Mouse (Mus musculus) cerebellum, postnatal 25 days (tissue): ENCODE data around the gene Lrrc38.
"Not testable (repeated sequence)": the region's sequence is repeated elsewhere in the genome, so short reads cannot be mapped to it uniquely, and the experiment has no call there.

Experiments used
- DNase-seq, 2 experiments: peaks; one replicate each; pipeline ENCODE4 v3.0.0; 2021; ENCODE audit warnings: mixed read lengths in 2 of 2

Gene Lrrc38

DNA sequence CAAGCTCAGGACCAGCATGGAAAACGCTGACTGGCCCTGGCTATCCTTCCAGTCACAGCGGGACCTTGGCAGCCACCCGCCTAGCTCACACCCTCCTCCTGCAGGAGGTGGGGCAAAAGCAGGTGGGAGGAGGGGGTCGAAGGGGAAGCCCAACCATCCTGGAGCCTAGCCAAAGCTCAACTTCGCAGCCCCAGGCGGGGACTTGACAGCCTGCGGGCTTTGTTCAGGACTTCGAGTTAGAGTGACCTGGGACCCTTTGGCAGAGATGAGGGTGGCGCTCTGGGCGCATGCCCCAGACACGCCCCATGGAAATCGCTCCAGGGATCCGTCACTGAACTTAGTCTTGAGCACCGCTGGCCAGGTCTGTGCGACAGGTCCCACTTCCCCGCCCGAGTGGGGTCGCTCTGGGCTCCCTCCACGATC lies at the start of gene Lrrc38:
Lrrc38 (plus strand) TSS at position 274 of the 423 bp plus-strand sequence.
- peak; percentile 84 to 89 for DNase-seq

DNA sequence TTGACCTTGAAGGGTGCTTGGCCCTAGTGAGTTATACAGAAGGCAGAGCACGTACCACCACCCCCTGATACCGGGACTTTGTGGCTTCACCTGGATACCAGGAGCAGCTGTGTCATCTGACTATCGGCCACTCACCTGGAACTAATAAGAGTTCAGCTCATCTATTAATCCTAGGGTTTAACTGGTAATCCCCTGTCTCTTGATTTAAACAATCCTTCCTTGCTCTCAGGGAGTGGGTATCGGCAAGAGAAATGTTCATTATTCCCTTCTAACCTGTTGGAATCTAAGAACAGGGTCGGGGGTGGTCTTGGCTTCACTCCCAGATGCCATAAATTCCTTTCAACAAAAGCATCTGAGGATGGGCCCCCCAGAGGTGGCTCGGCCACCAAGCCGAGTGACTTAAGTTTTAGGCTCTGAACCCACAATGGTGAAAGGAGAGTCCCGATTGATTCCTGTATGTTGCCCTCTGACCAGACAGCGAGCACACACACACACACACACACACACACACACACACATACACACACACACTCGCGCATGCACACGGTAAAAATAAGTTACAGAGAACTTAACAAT lies 49.4 kb upstream of the Lrrc38 start:
- DNase-seq: no peak

DNA sequence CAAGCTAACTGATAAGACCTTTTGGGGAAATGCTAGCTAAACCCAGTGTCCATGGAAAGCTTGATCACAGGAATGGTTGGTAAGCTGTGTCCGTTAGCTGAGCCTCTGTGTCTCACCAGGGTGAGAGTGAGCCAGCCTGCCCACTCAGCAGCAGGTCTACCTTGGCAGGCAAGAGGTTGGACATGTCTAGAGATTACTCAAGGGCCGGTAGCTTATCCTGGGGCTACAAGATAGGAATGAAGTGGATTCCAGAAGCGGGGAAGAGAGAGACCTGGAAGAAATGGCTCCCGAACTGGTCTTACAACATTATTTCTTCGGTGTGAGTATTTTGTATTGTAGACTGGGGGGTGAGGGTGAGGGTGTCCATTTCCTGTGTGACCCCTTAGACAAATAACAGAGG lies 48.5 kb upstream of the Lrrc38 start:
- DNase-seq: no peak

DNA sequence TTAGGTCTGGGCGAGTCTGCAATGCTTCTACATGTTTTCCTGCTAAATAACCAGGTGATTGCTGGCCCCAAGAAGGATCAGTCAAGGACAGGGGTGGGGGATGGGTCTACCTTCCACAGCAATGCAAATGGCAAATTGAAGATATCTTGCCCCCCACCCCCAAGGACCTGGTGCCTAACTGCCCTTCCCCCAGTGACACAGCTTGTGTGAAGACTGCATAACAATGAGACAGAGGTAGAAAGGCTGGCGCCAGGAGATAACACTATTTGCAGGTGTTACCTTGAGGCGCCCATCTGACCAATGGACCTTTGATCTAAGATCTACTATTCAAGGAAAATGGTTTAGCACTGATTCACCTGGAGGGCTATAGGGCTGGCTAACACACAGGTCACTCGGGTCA lies 47.7 kb upstream of the Lrrc38 start:
- DNase-seq: no peak

DNA sequence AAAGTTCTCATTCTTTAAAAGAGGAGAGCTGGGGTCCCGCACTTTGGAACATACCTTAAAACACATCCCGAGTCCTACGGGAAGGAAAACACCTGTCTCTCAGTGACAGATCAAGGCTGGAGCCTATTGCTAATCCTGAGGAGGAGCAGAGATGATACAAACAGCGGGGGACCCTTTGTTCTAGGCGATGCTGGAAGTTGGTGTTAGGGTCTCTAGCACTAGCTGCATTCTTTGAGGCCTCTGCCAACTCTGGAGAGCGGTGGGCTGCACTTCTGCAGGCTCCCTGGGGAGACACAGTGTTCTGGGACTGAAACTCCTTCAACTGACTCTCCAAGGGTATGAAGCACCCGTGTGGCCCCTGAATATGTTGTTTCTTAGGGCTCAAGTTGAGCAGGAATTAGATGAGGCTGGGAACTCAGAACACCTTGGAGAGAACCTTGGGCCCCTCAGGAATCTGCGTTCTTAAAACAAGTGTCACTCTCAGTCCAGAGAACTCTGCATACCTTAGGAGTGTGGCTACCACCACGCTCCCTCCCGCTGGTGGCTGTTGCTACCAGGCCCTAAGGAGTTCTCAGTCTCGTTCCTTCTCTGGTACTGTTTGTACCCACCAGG lies 47.2 kb upstream of the Lrrc38 start:
- no peak for DNase-seq

DNA sequence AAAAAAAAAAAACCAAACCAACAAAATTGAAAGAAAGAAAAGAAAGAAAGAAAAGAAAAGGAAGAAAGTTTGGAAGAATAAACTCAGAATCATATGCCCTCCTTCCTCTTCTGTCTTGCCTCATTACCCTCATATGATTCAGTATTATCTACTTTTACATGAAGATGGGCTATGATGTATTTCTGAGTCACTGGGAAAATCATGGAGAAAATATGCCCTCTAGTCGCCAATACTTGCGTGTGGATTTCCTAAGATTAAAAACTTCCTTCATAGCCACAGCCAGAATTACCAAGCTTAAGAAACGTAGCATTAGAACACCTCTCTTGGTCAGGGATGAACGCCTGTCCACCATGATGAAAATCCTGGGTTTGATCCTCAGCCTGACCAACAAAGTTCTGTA lies 44.5 kb upstream of the Lrrc38 start:
- no peak for DNase-seq

DNA sequence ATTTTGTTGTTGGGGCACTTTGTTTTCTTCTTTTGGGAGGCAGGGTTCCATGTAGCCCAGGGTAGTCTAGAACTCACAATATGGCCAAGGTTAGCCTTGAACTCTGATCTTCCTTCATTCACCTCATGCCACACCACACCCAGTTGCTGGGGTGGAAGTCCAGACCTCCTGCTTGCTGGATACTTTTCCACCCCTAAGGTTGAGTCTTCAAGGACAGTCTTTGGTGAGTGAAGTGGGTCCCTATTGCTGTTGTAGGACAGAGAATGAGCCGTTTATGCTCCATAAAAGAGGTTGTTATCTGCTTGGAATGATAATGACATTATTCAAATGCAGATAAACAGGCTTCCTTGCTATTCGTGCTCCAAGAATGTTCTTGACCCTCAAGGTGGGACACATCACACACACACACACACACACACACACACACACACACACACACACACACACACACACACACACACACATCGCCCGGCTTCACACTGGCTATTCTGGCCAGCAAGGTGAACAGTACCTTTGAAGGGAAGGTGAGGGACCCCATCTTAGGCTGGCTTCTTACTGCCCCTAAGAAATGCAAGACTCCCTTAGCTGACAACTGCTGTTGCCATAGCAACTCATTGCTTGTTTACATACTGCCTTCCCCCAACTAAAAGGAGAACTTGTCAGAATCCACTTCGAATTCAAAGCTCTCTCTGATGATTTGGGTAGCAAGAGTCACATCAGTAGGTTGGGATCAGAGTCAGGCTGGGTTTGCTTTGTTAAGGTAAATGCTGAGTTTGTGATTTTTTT lies 43.4 kb upstream of the Lrrc38 start:
- DNase-seq: no peak

DNA sequence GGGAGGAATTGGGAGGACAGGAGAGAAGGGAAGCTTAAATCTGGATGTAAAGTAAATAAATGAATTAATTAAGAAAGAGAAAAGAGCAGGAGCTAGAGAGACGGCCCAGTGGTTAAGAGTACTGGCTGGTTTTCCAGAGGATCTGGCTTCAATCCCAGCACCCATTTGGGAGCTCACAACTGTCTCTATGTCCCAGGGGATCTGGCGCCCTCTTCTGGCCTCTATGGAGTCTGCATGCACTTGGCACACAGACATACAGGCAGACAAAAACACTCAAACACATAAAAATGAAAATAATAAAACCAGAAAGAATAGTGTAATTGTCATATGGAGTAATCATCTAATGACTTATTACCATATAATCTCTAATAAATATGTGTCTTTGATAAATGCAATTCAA lies 38.2 kb upstream of the Lrrc38 start:
- DNase-seq: peak in 1 of 2 experiments; percentile 35

DNA sequence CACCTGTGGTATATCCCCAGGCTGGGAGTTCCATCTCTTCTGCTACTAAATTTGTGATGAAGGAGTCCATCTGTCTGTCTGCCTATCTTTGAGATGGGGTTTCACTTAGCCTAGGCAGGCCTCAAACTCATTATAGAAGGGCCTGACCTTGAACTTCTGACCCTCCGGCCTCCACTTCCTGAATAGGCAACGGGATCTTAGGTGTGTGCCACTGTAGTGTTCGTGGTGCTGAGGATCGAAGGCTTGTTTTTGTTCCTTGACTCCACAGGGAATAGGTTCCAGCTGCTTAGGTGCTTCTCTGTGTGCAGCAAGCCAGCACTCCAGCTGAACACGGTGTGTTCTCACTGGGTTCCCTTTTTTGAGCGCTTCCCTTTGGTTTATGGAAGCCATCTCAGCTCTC lies 36.3 kb upstream of the Lrrc38 start:
- no peak for DNase-seq

DNA sequence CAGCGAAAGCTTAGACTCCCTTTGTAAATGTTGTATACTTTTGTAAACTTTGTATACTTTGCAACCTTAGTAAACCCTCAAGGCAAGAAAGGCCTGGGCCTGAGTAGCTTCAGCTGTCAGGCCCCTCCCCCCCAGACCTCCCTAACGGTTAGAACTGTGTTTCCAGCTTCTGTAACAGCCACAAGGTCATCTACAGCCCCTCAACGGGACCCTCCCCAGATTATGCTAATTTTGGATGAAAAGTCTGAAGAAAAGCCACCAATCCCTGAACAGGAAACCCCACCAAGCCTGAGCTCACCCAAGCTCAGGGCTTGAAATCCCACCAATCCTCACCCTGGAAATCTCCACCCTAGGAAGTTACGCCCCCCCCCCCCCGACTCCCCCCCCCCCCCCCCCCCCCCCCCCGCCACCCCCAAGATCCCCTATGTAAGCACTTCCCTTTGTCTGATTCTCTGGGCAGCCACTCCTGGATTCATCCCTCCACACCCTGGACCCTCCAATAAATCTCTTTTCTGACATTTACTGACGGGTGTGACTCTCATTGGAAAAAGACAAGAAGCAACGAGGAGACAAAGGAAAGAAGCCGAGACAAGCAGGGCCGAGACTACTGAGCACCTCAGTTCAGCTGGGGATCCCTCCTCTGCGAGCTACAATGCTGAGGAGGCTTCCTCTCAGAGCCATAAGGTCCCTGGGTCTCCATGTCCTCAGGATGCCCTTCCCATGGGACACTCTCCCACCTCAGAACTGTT lies 25.2 kb upstream of the Lrrc38 start:
- DNase-seq: no peak

DNA sequence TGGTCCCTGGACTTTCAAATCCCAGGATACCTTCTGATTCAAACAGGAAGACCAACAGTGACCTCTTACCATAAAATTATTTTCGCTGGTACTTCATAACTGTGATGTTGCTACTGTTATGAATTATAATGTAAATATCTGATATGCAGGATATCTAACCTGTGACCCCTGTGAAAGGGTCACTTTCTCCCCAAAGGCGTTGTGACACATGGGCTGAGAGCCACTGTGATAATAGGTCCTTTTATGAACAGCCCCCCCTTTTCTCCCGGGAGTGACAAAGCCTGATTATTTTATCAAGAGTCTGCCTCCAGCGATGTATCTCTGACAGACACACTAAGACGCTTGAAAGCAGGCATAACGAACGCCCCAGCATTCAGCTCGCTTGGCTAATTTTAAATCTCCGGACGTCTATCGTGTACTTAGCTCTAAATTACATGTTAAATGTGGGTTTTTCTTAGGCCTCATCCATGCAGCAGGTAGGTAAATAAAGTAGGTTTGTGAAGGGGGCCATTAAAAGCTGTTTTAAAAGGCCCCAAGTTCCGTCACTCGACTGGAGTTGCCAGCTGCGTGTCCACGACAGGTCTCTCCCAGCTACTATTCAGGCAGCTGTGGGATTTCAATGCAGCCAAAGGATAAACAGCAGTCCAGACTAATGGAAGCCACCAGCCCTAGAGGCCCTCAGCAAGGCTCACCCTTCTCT lies 24.5 kb upstream of the Lrrc38 start:
- no peak for DNase-seq

DNA sequence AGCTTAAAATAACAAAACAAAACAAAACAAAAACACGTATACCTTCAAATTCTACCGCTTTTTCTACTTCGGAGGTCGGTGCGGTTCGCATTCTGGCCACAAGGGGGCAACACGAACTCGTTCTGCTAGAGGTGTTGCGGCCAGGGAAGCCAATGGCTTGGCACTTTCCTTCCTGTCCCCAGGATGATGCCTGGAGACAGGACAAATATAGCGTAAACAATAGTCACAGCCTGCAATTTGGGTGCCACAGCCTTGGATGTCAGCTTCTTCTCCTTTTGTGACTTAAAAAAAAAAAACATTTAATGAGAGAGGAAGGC lies 24.0 kb upstream of the Lrrc38 start:
- DNase-seq: peak; percentile 89 to 94

DNA sequence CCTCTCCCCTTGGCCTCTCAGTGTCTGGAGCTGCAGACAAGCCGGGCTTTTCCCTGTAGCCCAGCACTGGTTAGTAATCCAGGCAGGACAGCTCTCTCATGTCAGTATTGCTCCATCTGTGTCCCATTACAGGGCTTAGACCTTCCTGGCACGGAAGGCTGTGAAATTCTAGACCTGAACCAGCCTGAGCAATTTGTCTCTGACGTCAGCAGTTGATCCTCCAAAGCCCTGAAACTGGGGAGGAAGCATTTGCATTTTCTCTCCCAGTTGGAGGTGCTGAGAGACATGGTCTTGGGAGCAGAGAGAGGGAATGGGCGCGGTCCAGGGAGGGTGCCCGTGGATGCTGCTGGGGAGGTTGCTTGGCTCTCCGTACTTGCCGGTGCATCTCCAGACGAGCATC lies 19.0 kb upstream of the Lrrc38 start:
- peak in 1 of 2 experiments; percentile 12 for DNase-seq

DNA sequence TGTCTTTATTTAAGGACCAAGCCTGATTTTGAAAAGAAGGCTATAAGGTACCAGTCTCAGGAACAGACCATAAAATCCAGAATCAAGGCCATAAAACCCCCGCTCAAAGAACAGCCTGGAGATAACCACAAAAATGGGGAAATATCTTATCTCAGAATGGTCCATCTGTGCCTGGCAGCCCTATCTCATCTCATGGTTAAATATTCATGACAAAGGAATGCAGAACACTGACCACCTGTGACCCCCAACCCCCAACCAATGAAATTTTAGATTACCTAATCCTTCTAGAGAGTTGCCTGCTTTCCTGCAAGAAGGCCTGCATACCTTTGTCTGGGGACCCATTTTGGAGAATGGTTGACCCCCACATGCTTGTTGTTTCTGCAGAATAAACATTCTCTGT lies 17.8 kb upstream of the Lrrc38 start:
- no peak for DNase-seq

DNA sequence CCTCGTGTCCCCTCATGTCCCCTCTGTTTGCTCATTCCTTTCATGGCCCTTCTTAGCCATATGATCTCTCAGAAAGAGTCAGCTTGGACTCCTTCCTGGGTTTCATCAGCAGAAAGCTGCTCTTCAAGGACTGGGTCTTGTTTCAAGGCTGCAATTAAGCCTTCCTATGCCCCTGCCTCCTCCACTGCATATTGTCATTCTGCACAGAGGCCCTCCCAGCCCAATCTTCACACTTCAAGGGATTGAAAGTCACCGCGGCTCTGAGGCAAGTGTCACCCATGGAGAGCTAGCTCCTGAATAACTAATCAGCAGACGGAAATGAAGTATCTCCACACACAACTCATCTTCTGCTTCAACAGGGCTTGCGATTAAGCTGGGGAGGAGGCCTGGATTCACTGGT lies 15.4 kb upstream of the Lrrc38 start:
- no peak for DNase-seq

DNA sequence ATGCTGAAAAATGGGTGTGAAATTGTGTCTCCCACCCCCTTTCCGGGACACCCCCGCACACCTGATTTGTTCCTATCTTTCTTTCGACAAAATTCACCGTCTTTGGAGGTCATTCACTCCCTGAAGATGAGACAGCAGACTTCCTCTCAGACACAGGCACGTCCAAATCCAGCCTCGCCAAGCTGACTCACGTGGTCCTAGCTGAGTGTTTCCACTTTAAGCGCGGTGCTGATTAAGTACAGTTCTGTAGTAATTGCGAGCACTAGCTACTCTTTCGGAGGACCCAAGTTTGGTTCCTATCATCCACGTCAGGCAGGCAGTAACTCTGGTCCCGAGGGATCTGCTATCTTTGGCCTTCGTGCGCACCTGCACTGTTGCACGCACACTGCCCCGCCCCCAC lies 14.6 kb upstream of the Lrrc38 start:
- no peak for DNase-seq

DNA sequence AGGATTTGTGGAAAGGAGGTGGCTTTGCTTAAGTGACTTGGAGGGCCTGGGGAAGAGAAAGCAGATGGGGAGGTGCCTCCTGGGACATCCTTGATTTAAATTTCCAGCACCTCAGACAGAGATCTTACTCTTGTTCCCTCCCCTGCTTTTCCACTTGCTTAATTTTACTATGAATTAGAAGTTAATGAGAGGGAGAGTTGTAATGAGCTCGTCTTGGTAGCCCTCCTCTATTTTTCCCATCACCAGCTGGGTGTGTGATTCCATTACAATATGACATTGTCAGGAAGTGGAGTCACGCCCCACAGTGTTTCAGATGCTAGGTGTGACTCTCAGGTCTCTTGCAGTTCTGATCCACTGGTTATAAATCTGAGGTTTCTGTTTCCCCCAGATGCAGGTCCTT lies 13.5 kb upstream of the Lrrc38 start:
- DNase-seq: no peak

DNA sequence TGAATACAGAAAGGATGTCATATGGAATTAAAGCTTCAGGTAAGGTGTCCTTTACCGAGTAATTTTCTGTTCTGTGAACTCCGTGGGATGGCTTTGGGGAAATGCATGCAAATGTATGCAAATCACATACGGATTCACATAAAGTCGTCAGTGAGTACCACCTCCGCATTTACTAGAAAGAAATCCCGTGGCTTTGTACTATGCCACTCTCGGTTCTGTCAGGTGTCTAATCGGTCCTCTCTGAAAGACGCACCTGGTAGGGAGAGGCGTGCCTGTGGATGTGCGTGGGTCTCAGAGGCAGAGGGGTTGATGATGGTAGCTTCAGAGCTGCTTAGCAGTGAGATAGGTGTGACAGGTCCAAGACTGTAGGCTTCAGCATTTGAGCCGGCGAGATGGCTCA lies 9.7 kb upstream of the Lrrc38 start:
- DNase-seq: no peak

DNA sequence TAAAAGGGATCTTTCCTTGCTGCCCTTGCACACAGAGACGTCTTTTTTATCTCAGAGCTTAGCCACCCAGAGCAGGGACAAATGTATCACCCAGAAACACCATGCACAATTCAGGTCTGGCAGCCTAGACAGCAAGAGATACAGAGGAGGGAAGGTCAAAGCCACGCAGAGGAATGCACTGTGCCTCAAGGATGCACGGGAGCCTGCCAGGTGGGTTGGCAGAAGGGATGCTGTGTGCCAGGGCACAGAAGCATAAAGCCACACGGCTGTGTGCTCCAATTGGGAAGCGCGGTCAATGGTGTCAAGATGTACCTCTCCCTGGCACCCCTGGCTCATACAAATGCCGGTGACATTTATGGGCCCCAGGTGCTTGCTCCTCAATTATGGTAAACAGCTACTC lies 8.1 kb upstream of the Lrrc38 start:
- DNase-seq: peak; percentile 45 to 65

DNA sequence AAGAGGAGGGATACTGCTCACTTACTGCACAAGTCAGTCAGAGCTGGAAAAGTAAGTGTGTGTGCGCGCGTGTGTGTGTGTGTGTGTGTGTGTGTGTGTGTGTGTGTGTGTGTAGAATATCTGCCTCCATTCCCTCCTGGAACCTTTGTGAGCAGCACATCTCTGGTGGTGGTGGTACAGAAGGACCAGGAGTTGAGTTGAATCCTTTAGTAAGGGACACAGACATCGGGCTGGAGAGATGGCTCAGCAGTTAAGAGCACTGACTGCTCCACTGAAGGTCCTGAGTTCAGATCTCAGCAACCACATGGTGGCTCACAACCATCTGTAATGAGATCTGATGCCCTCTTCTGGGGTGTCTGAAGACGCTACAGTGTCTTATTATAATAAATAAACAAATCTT lies 4.1 kb upstream of the Lrrc38 start:
- DNase-seq: not testable (repeated sequence)

DNA sequence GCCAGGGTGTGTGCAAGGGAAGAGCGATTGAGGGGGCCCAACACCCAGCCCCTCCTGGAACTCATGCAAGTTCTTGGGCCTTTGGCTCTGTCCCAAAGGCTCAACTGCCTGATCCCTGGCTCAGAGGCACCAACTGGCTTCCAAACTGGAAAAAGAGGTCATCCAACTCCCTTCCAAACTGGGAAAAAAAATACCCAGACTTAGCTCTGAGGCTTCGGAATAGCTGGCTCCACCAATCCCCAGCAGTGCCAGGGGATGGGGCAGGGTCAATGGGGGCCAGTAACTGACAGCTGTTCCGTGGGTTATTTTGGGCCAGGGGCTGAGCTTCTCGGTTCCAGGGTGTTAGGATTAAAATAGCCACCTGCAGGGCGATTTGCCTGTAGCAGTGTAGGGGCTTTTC lies 879 bp upstream of the Lrrc38 start:
- peak; percentile 17 to 41 for DNase-seq

DNA sequence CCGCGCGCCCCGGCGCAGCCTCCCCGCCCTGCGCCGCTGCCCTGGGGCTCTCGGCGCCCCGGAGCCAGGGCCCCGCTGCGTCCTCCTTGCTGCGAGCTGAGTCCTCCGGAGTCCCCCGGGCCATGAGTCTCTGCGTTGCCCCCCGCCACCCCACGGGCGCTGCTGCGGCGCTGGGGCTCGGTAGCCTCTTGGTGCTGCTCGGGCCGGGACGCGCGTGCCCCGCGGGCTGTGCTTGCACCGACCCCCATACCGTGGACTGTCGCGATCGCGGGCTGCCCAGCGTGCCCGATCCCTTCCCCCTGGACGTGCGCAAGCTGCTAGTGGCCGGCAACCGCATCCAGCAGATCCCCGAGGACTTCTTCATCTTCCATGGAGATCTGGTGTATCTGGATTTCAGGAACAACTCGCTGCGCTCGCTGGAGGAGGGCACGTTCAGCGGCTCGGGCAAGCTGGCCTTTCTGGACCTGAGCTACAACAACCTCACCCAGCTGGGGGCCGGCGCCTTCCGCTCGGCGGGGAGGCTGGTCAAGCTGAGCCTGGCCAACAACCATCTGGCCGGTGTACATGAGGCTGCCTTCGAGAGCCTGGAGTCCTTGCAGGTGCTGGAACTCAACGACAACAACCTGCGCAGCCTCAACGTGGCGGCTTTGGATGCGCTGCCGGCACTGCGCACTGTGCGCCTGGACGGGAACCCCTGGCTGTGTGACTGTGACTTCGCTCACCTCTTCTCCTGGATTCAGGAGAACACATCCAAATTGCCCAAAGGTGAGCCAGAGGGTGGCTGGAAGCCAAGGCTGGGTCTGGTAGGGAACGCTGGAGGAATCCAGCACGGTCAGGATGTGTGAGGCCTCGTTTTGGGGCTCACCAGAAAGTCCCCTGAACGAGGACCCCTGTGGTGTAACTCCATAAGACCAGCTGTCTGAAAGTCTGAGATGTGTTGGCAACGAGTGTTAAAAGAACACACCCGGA lies 774 bp downstream of the Lrrc38 start:
- DNase-seq: peak; percentile 66 to 71
